Mouse (Mus musculus): Measurements from ENCODE around the gene Ptpn21. TPM values are rescaled to one million over a fixed set of nuclear protein-coding genes. Genes with fewer than 3 reads are reported as not detected.

Gene Ptpn21
- polyA plus RNA-seq, 1 experiment from 2014 or later: 7.0 TPM

GRCm38 (mm10) chr12:98745626-98746025 is 8.4 kb upstream of the Ptpn21 start:
- Histone ChIP-seq H3K9ac (replicated peaks; ENCODE audit: low read length) (no peak overlapping the region), H3K4me3 (ENCODE audit: low read length) (no peak overlapping the region), H3K9me3 (ENCODE audit: low read length) (no peaks in the 10 kb centered on the region), H3K27ac (ENCODE audit: low read length) (no peak overlapping the region), H3K27me3 (ENCODE audit: insufficient read depth, low read length) (no peaks in the 10 kb centered on the region), H3K4me2 (replicated peaks; ENCODE audit: low read depth, low read length) (no peak overlapping the region), H3K36me3 (ENCODE audit: insufficient read depth, low read length) (no peaks in the 10 kb centered on the region), H3K4me1 (ENCODE audit: insufficient read depth, low read length) (peaks cover 11% of the 10 kb centered on the region; the same call in 1 of the 2 replicates)
- WGBS: 58% methylated on average over 4 of the region's 4 CpGs
- ATAC-seq (ENCODE audit: low FRiP score, low TSS enrichment): no peak

- no peak for ATAC-seq (ENCODE audit: low FRiP score, low TSS enrichment)
- Histone ChIP-seq H3K4me1 (ENCODE audit: insufficient read depth, low read length) (peaks cover 12% of the 10 kb centered on the region), H3K4me2 (replicated peaks; ENCODE audit: low read depth, low read length) (no peak overlapping the region), H3K27ac (ENCODE audit: low read length) (no peak overlapping the region), H3K4me3 (ENCODE audit: low read length) (no peak overlapping the region), H3K9ac (replicated peaks; ENCODE audit: low read length) (no peak overlapping the region), H3K9me3 (ENCODE audit: low read length) (no peaks in the 10 kb centered on the region), H3K27me3 (ENCODE audit: insufficient read depth, low read length) (no peaks in the 10 kb centered on the region), H3K36me3 (ENCODE audit: insufficient read depth, low read length) (no peaks in the 10 kb centered on the region)
- 57% methylated on average over 3 of the region's 3 CpGs for WGBS
Measured at GRCm38 (mm10) chr12:98741011-98741501, 3.9 kb upstream of the Ptpn21 start.

GRCm38 (mm10) chr12:98737801-98738350 is 671 bp upstream of the Ptpn21 start:
- H3K4me1 ChIP-seq (ENCODE audit: insufficient read depth, low read length): peaks cover 30% of the 10 kb centered on the region
- peak; percentile 62 for ATAC-seq (ENCODE audit: low FRiP score, low TSS enrichment)
- H3K9ac ChIP-seq (replicated peaks; ENCODE audit: low read length): peak overlapping the region; percentile 94
- no peaks in the 10 kb centered on the region for H3K9me3 ChIP-seq (ENCODE audit: low read length)
- WGBS: 10% methylated on average over 7 of the region's 7 CpGs
- no peaks in the 10 kb centered on the region for H3K36me3 ChIP-seq (ENCODE audit: insufficient read depth, low read length)
- H3K4me2 ChIP-seq (replicated peaks; ENCODE audit: low read depth, low read length): peak overlapping the region; percentile 73
- H3K4me3 ChIP-seq (ENCODE audit: low read length): peak overlapping the region; percentile 85
- no peaks in the 10 kb centered on the region for H3K27me3 ChIP-seq (ENCODE audit: insufficient read depth, low read length)
- peak overlapping the region; percentile 83 for H3K27ac ChIP-seq (ENCODE audit: low read length)

DNA sequence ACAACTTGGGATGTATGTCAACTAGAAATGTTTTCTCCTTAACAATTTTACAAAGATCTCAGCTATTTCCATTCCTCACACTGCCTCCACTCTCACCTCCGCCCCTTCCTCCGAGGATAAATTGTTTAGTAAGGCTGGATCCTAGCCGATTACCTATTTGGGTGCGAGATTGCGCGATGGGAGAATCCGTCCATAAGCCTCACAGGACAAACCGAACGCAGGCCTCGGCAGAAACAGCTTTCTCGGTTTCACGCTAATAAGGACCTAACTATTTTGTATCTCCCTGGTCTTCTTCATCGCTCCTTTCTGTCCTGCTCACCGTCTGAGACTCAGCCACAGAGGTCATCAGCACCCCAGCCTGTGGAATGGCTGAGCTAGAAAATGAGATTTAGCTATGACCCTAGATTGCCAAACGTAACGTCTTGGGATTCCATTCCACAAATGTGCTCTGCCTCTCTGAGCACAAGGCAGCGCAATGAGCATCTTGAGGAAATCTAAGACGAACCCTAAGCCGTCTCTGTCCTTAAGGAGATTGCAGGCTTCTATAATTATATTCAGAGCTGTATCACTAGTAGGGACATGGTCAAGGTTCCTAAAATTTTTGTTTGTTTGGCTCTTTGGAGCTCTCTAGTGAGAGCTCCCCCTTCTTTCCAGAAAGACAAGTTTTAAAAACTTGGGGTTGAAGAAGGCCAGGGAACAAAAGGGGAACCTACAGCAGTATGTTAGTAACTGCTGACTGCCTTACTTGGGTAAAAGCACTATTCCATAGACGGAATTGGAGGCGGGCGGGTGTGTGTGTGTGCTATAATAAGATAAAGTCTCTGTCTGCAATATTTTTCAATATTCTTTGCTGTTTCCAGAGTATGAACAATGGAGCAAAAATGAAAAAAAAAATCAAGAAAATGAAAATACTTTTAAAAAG is 2.1 kb downstream of the Ptpn21 start:
- peak overlapping the region; percentile 83 for H3K4me2 ChIP-seq (replicated peaks; ENCODE audit: low read depth, low read length)
- peak overlapping the region; percentile 87; the same call in 1 of the 2 replicates for H3K27ac ChIP-seq (ENCODE audit: low read length)
- no peaks in the 10 kb centered on the region for H3K27me3 ChIP-seq (ENCODE audit: insufficient read depth, low read length)
- no peaks in the 10 kb centered on the region for H3K9me3 ChIP-seq (ENCODE audit: low read length)
- ATAC-seq (ENCODE audit: low FRiP score, low TSS enrichment): 0 out of 2 replicates have a peak, but pooled peaks have one; percentile 5
- peaks cover 30% of the 10 kb centered on the region for H3K4me1 ChIP-seq (ENCODE audit: insufficient read depth, low read length)
- peak overlapping the region; percentile 84 for H3K4me3 ChIP-seq (ENCODE audit: low read length)
- no peaks in the 10 kb centered on the region for H3K36me3 ChIP-seq (ENCODE audit: insufficient read depth, low read length)
- 10% methylated on average over 22 of the region's 22 CpGs for WGBS
- H3K9ac ChIP-seq (replicated peaks; ENCODE audit: low read length): peak overlapping the region; percentile 77

DNA sequence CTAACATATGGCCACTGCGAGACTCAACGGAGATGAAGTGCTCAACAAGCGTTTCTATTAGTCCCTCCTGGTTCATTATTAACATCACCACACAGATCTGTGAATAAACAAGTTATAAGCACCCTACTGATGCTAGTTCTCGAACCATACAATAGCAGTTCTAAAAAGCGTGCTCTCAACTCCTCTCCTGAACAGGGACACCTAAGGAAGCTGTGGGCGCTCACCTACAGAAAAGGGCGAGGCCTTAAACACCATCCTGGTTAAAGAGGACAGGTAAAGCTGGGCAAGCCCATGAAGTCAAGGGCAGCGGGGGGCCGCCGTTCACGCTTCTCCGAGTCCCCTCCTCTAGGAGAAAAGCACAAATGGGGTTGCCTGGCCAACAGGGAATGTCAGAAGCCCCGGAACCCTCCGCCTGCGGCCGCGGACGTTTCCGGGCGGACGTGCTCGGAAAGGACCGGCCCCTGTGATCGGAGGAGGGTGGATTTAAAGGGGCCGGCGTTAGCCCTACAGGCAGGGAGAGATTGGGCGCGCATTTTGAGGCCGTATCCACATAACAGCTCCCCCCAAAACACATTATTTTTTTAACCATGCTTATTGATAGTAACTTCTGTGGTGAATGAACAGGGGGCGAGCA is 2.8 kb downstream of the Ptpn21 start:
- ATAC-seq (ENCODE audit: low FRiP score, low TSS enrichment): peak; percentile 92
- H3K9me3 ChIP-seq (ENCODE audit: low read length): no peaks in the 10 kb centered on the region
- H3K4me1 ChIP-seq (ENCODE audit: insufficient read depth, low read length): peaks cover 30% of the 10 kb centered on the region
- H3K27ac ChIP-seq (ENCODE audit: low read length): peak overlapping the region; percentile 87
- peak overlapping the region; percentile 77 for H3K9ac ChIP-seq (replicated peaks; ENCODE audit: low read length)
- H3K4me3 ChIP-seq (ENCODE audit: low read length): peak overlapping the region; percentile 84
- peak overlapping the region; percentile 83 for H3K4me2 ChIP-seq (replicated peaks; ENCODE audit: low read depth, low read length)
- under 1% methylated on average over 30 of the region's 30 CpGs for WGBS
- H3K27me3 ChIP-seq (ENCODE audit: insufficient read depth, low read length): no peaks in the 10 kb centered on the region
- H3K36me3 ChIP-seq (ENCODE audit: insufficient read depth, low read length): no peaks in the 10 kb centered on the region

DNA sequence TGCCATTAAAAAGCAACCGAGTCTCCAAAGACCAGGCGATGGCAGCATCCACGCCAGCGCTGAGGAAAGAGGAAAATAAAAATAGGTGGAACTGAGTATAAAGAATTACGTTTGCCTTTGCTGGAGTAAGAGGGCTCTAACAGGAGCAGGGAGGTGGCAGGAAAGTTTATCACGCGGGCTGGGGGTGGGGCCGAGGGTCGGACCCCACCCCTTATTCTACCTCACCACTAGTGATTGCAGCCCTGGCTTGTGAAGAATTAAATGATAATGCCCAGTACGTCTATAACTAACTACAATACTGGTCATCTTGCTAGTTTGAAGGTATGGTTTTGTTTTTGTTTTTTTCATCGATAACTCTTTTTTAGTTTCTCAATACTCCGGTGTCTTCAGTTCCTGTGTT is 3.4 kb downstream of the Ptpn21 start:
- H3K27ac ChIP-seq (ENCODE audit: low read length): peak overlapping the region; percentile 87
- H3K4me1 ChIP-seq (ENCODE audit: insufficient read depth, low read length): peaks cover 30% of the 10 kb centered on the region
- no peak for ATAC-seq (ENCODE audit: low FRiP score, low TSS enrichment)
- H3K4me3 ChIP-seq (ENCODE audit: low read length): peak overlapping the region; percentile 84
- no peaks in the 10 kb centered on the region for H3K27me3 ChIP-seq (ENCODE audit: insufficient read depth, low read length)
- H3K36me3 ChIP-seq (ENCODE audit: insufficient read depth, low read length): no peaks in the 10 kb centered on the region
- peak overlapping the region; percentile 77 for H3K9ac ChIP-seq (replicated peaks; ENCODE audit: low read length)
- WGBS: 9% methylated on average over 12 of the region's 12 CpGs
- no peaks in the 10 kb centered on the region for H3K9me3 ChIP-seq (ENCODE audit: low read length)
- H3K4me2 ChIP-seq (replicated peaks; ENCODE audit: low read depth, low read length): peak overlapping the region; percentile 83

- H3K36me3 ChIP-seq (ENCODE audit: insufficient read depth, low read length): no peaks in the 10 kb centered on the region
- no peaks in the 10 kb centered on the region for H3K27me3 ChIP-seq (ENCODE audit: insufficient read depth, low read length)
- ATAC-seq (ENCODE audit: low FRiP score, low TSS enrichment): no peak
- H3K4me1 ChIP-seq (ENCODE audit: insufficient read depth, low read length): peaks cover 28% of the 10 kb centered on the region
- no peaks in the 10 kb centered on the region for H3K9me3 ChIP-seq (ENCODE audit: low read length)
- H3K4me3 ChIP-seq (ENCODE audit: low read length): peak overlapping the region; percentile 84
- no peak overlapping the region for H3K27ac ChIP-seq (ENCODE audit: low read length)
- 51% methylated on average over 3 of the region's 3 CpGs for WGBS
- H3K9ac ChIP-seq (replicated peaks; ENCODE audit: low read length): peak overlapping the region; percentile 77; the same call in 1 of the 2 replicates
- peak overlapping the region; percentile 83 for H3K4me2 ChIP-seq (replicated peaks; ENCODE audit: low read depth, low read length)
Measured at GRCm38 (mm10) chr12:98733165-98733564, 4.0 kb downstream of the Ptpn21 start.

- Histone ChIP-seq H3K27me3 (ENCODE audit: insufficient read depth, low read length) (no peaks in the 10 kb centered on the region), H3K4me3 (ENCODE audit: low read length) (no peak overlapping the region), H3K36me3 (ENCODE audit: insufficient read depth, low read length) (no peaks in the 10 kb centered on the region), H3K4me2 (replicated peaks; ENCODE audit: low read depth, low read length) (no peak overlapping the region), H3K9ac (replicated peaks; ENCODE audit: low read length) (no peak overlapping the region), H3K27ac (ENCODE audit: low read length) (no peak overlapping the region), H3K9me3 (ENCODE audit: low read length) (no peaks in the 10 kb centered on the region), H3K4me1 (ENCODE audit: insufficient read depth, low read length) (peaks cover 18% of the 10 kb centered on the region)
- no peak for ATAC-seq (ENCODE audit: low FRiP score, low TSS enrichment)
- WGBS: 86% methylated on average over 11 of the region's 11 CpGs
Measured at GRCm38 (mm10) chr12:98730682-98731081, 6.5 kb downstream of the Ptpn21 start.

GRCm38 (mm10) chr12:98727186-98727585 is 10.0 kb downstream of the Ptpn21 start:
- no peak for ATAC-seq (ENCODE audit: low FRiP score, low TSS enrichment)

More at GRCm38 (mm10) chr12:98727186-98727585, 10.0 kb downstream of the Ptpn21 start:
- Histone ChIP-seq H3K9ac (replicated peaks; ENCODE audit: low read length) (no peak overlapping the region), H3K4me3 (ENCODE audit: low read length) (no peak overlapping the region), H3K4me2 (replicated peaks; ENCODE audit: low read depth, low read length) (no peak overlapping the region), H3K27ac (ENCODE audit: low read length) (no peak overlapping the region), H3K4me1 (ENCODE audit: insufficient read depth, low read length) (0 out of 2 replicates have a peak, but pooled peaks cover 6% of the 10 kb centered on the region), H3K9me3 (ENCODE audit: low read length) (no peaks in the 10 kb centered on the region), H3K27me3 (ENCODE audit: insufficient read depth, low read length) (no peaks in the 10 kb centered on the region), H3K36me3 (ENCODE audit: insufficient read depth, low read length) (no peaks in the 10 kb centered on the region)
- 54% methylated on average over 7 of the region's 7 CpGs for WGBS

Measured in kidney, embryonic 16.5 days (tissue).